Mouse (Mus musculus) heart, postnatal 0 days (tissue): ENCODE results near the gene Zfp964.

Experiments
- CTCF ChIP-seq: IDR thresholded peaks from 2 replicates; pipeline ENCODE4 v1.5.1; 2016; ENCODE audit warnings: antibody characterized with exemption, control low read depth, low read depth
- EP300 ChIP-seq: IDR thresholded peaks from 2 replicates; pipeline ENCODE4 v1.6.1; 2016; ENCODE audit warnings: antibody characterized with exemption, low read depth

- TF ChIP-seq CTCF = peak; percentile 75
- TF ChIP-seq EP300 = no peak; the same call in 1 of the 2 replicates
Measured at GRCm38 (mm10) chr8:69625095-69625789, 29.0 kb upstream of the Zfp964 start, which contains the start of gene Zfp868.
